Mouse (Mus musculus) erythroblast, embryonic 14.5 days (primary cell): ENCODE measurements around the gene Tmem136. TPM values are rescaled to one million over a fixed set of nuclear protein-coding genes. Genes with fewer than 3 reads are reported as not detected.

ENCODE experiments used
- H3K27me3 ChIP-seq: 2 replicates; pipeline ENCODE4 v1.6.1; 2012; ENCODE audit warnings: inconsistent platforms; ENCODE audit not compliant: control insufficient read depth
- H3K36me3 ChIP-seq: 2 replicates; pipeline ENCODE4 v1.6.1; 2012; ENCODE audit warnings: mild to moderate bottlenecking, inconsistent platforms; ENCODE audit not compliant: control insufficient read depth
- H3K4me1 ChIP-seq: 2 replicates; pipeline ENCODE4 v1.6.1; 2012; ENCODE audit warnings: inconsistent platforms; ENCODE audit not compliant: control insufficient read depth
- H3K4me3 ChIP-seq: replicated peaks from 2 replicates; pipeline ENCODE3; 2012; ENCODE audit warnings: moderate library complexity, mild to moderate bottlenecking, inconsistent platforms
- H3K9me3 ChIP-seq: 2 replicates; pipeline ENCODE4 v1.6.1; 2012; ENCODE audit warnings: low read length, inconsistent platforms, mixed read lengths; ENCODE audit not compliant: control insufficient read depth
- GATA1 ChIP-seq: IDR thresholded peaks from 2 replicates; pipeline ENCODE4 v1.6.1; 2012; ENCODE audit warnings: low read length, inconsistent platforms, mixed read lengths
- TAL1 ChIP-seq: IDR thresholded peaks from 3 replicates; pipeline ENCODE4 v1.6.1; 2012; ENCODE audit warnings: low read length, inconsistent platforms, mixed read lengths
- polyA plus RNA-seq: library from polyadenylated mRNA; stranded (reverse); fragments of >175 nt; gene quantifications from 2 replicates; pipeline ENCODE4 v1.2.3, GENCODE M21; 2012

Tmem136 gene
- polyA plus RNA-seq, 1 experiment: not detected

- no peak for TF ChIP-seq TAL1
- no peak for TF ChIP-seq GATA1
- Histone ChIP-seq H3K4me1 (peaks cover 45% of the 10 kb centered on the region), H3K9me3 (no peaks in the 10 kb centered on the region; the same call in 1 of the 2 replicates), H3K27me3 (peaks cover 93% of the 10 kb centered on the region), H3K36me3 (no peaks in the 10 kb centered on the region), H3K4me3 (no peak overlapping the region)
These were observed 5.9 kb downstream of the Tmem136 start for GRCm38 (mm10) chr9:43110286-43110980.

DNA sequence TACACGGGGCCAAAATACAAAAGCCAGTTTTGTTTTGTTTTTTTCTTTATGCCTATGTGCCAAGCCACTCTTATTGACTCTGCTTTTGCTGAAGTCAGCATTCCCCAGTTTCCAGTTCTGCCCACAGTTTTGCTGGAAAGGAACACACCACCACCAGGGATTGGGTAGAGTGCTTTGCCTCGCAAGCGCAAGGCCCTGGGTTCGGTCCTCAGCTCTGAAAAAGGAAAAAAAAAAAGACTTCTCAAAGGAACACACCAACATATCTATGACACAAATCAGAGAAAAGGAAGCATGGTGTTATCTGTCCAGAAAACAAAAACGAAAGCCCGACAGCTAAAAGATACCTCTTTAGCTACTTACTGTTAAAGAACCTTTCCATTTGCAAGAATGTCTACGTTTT is 7.2 kb downstream of the Tmem136 start:
- no peaks in the 10 kb centered on the region; the same call in 1 of the 2 replicates for H3K9me3 ChIP-seq
- TF ChIP-seq GATA1 (no peak), TAL1 (no peak)
- peaks cover 81% of the 10 kb centered on the region for H3K27me3 ChIP-seq
- H3K4me1 ChIP-seq: peaks cover 39% of the 10 kb centered on the region
- H3K4me3 ChIP-seq: no peak overlapping the region
- H3K36me3 ChIP-seq: no peaks in the 10 kb centered on the region; the same call in 1 of the 2 replicates

GRCm38 (mm10) chr9:43108721-43109120 is 7.6 kb downstream of the Tmem136 start:
- peaks cover 3% of the 10 kb centered on the region for H3K36me3 ChIP-seq
- peaks cover 77% of the 10 kb centered on the region for H3K27me3 ChIP-seq
- no peak overlapping the region for H3K4me3 ChIP-seq
- TF ChIP-seq GATA1 (no peak), TAL1 (no peak)
- H3K4me1 ChIP-seq: peaks cover 43% of the 10 kb centered on the region
- H3K9me3 ChIP-seq: no peaks in the 10 kb centered on the region; the same call in 1 of the 2 replicates

DNA sequence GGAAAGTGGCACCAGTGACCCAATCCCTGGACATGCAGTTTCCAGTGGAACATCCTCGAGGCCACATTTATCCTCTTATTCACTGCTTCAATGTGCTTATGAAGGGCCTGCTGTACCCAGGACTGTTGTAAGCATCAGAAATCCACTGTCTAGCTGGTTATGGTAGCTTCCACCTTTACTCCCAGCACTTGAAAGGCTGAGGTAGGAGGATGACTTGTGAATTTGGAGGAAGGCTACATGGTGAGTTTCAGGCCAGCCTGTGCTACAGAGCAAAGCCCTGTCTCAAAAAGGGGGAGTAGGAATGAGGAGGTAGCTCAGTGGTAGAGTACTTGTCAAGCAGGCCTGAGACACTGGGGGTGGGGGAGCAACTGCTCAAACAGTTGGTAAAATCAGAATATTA is 8.3 kb downstream of the Tmem136 start:
- no peak overlapping the region for H3K4me3 ChIP-seq
- no peaks in the 10 kb centered on the region; the same call in 1 of the 2 replicates for H3K9me3 ChIP-seq
- H3K4me1 ChIP-seq: peaks cover 48% of the 10 kb centered on the region
- peaks cover 7% of the 10 kb centered on the region for H3K36me3 ChIP-seq
- H3K27me3 ChIP-seq: peaks cover 70% of the 10 kb centered on the region
- TF ChIP-seq GATA1 (no peak), TAL1 (no peak)

GRCm38 (mm10) chr9:43107555-43107954 is 8.8 kb downstream of the Tmem136 start:
- peaks cover 11% of the 10 kb centered on the region for H3K36me3 ChIP-seq
- TF ChIP-seq GATA1 (no peak), TAL1 (no peak)
- peaks cover 53% of the 10 kb centered on the region for H3K4me1 ChIP-seq
- H3K4me3 ChIP-seq: no peak overlapping the region
- peaks cover 66% of the 10 kb centered on the region for H3K27me3 ChIP-seq
- H3K9me3 ChIP-seq: no peaks in the 10 kb centered on the region; the same call in 1 of the 2 replicates

DNA sequence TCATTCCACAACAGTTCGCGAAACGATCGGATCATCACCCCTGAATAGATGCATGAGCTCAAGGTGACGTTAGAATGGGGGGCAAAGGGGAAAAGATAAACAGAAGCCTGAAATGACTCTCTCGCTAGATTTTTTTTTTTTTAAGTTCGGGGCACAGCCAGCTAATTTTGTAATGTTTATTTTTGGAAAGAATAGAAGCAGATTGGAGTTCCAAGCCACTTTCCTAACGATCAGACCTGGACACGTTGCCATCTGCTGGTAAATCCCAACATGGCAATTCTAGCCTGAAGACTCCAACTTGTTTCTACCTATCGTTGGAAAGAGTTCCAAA is 9.2 kb downstream of the Tmem136 start, which contains the start of gene Arhgef12:
Gene Arhgef12, minus strand, starts transcription at position 53 of the 331 bp plus-strand sequence.
- peaks cover 62% of the 10 kb centered on the region for H3K27me3 ChIP-seq
- H3K9me3 ChIP-seq: no peaks in the 10 kb centered on the region; the same call in 1 of the 2 replicates
- H3K4me3 ChIP-seq: peak within 1 kb of the TSS; percentile 88
- peaks cover 57% of the 10 kb centered on the region for H3K4me1 ChIP-seq
- H3K36me3 ChIP-seq: peaks cover 12% of the 10 kb centered on the region
- TF ChIP-seq GATA1: no peak
- no peak for TF ChIP-seq TAL1

GRCm38 (mm10) chr9:43106426-43107186 is 9.8 kb downstream of the Tmem136 start:
- TF ChIP-seq GATA1 (no peak), TAL1 (no peak)
- H3K27me3 ChIP-seq: peaks cover 57% of the 10 kb centered on the region
- H3K9me3 ChIP-seq: no peaks in the 10 kb centered on the region; the same call in 1 of the 2 replicates
- H3K4me3 ChIP-seq: peak overlapping the region; percentile 88
- peaks cover 62% of the 10 kb centered on the region for H3K4me1 ChIP-seq
- H3K36me3 ChIP-seq: peaks cover 12% of the 10 kb centered on the region

DNA sequence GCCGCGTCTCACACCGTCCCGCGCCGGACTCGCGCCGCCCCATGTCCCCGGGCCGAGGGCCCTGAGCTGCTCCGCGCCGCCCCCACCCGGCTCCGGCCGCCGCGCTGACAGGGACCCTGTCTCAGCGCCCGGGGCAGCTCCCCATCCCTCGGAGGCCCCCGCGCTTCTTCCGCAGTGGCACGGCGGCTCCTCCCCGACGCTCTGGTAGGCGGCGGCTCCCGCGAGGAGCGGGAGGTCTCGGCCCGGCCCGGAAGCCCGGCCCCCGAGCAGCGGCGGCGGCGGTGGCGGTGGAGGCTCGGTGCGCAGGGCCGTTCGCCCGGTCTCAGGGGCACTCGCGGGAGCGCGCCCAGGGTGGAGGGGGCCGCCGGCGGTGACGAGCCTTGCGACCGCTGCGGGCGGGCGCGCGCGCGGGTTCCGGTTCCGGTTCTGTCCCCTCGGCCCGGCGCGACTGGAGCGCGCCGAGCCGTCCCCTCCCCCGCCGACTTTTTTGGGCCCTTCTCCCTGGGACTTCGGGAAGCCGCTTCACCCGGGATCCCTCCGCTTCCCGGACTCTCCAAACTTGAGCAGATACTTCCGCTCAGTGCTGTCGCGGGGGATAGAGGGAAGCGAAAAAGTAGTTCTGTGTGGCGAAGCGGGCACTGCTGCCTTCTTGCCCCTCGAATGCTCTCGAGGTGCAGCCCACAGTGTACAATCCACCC is 10.6 kb downstream of the Tmem136 start:
- H3K27me3 ChIP-seq: peaks cover 49% of the 10 kb centered on the region

More for the DNA sequence above, 10.6 kb downstream of the Tmem136 start:
- Histone ChIP-seq H3K36me3 (peaks cover 15% of the 10 kb centered on the region), H3K9me3 (no peaks in the 10 kb centered on the region), H3K4me3 (peak overlapping the region; percentile 88), H3K4me1 (peaks cover 66% of the 10 kb centered on the region)
- TF ChIP-seq TAL1 (no peak), GATA1 (no peak)
